Mouse (Mus musculus) left cerebral cortex, postnatal 14 days (tissue): Measurements from ENCODE around the gene Gpr4. TPM values are rescaled to one million over a fixed set of nuclear protein-coding genes. Genes with fewer than 3 reads are reported as not detected.

ENCODE experiments used
- microRNA-seq, 2 experiments: library from miRNA; unstranded; fragments of <30 nt; microRNA quantifications; one replicate each; pipeline ENCODE4 v1.2.0; 2022
- total RNA-seq, 2 experiments: library from RNA; stranded (reverse); gene quantifications; 2 replicates each; pipeline ENCODE4 v1.2.3; 2021

Gene Gpr4
- total RNA-seq, 2 experiments from 2014 or later: 5.2 to 5.5 TPM

Small RNA genes within 50 kb of the gene (microRNA-seq; reads per million reads assigned to microRNA genes)
- 10,131 to 10,479 reads per million in 2 experiments for gene Mir330

Other genes starting within 250 kb of the Gpr4 start
- gene Nanos2, start 225.1 kb upstream of the Gpr4 start, total RNA-seq: under 1 TPM; 0.42 to 0.75 TPM
- 10 to 100 TPM; 39.9 to 42.2 TPM for gene Mypop, start 221.3 kb upstream of the Gpr4 start, total RNA-seq
- 10 to 100 TPM; 42.5 to 45.2 TPM for gene Irf2bp1, start 208.5 kb upstream of the Gpr4 start, total RNA-seq
- gene Foxa3, start 189.0 kb upstream of the Gpr4 start, total RNA-seq: not detected
- gene Sympk, start 188.2 kb upstream of the Gpr4 start, total RNA-seq: 100 to 1,000 TPM; 106 to 109 TPM
- under 1 TPM; 0.29 to 0.49 TPM for gene Rsph6a, start 157.8 kb upstream of the Gpr4 start, total RNA-seq
- gene Dmwd, start 136.3 kb upstream of the Gpr4 start, total RNA-seq: 100 to 1,000 TPM; 151 to 162 TPM
- gene Dmpk, start 128.7 kb upstream of the Gpr4 start, total RNA-seq: 10 to 100 TPM; 34.3 to 36.7 TPM
- 1 to 10 TPM; 1.6 TPM for gene Six5, start 117.9 kb upstream of the Gpr4 start, total RNA-seq
- under 1 TPM; 0.48 to 0.76 TPM for gene Gm4969, start 94.2 kb upstream of the Gpr4 start, total RNA-seq
- 10 to 100 TPM; 11.5 to 12.6 TPM for gene Fbxo46, start 92.7 kb upstream of the Gpr4 start, total RNA-seq
- 10 to 100 TPM; 19.6 to 21.9 TPM for gene Qpctl, start 63.2 kb upstream of the Gpr4 start, total RNA-seq
- 10 to 100 TPM; 84.3 to 88.7 TPM for gene Snrpd2, start 62.8 kb upstream of the Gpr4 start, total RNA-seq
- 1 to 10 TPM; 1.6 to 2.8 TPM for gene Gipr, start 46.4 kb upstream of the Gpr4 start, total RNA-seq
- gene Eml2, start 36.1 kb upstream of the Gpr4 start, total RNA-seq: 100 to 1,000 TPM; 167 to 183 TPM
- 10 to 100 TPM; 40.0 to 43.9 TPM for gene Opa3, start 15.8 kb downstream of the Gpr4 start, total RNA-seq
- 10 to 100 TPM; 18.4 to 21.1 TPM for gene Vasp, start 59.3 kb downstream of the Gpr4 start, total RNA-seq
- gene Ppm1n, start 67.5 kb downstream of the Gpr4 start, total RNA-seq: under 1 TPM in 1 of 2 experiments, not detected in 1; 0.40 TPM
- 100 to 1,000 TPM; 115 to 123 TPM for gene Rtn2, start 70.1 kb downstream of the Gpr4 start, total RNA-seq
- gene Fosb, start 97.5 kb downstream of the Gpr4 start, total RNA-seq: 10 to 100 TPM in 1 of 2 experiments, 1 to 10 TPM in 1; 7.6 to 10.7 TPM
- gene Ercc1, start 132.2 kb downstream of the Gpr4 start, total RNA-seq: 10 to 100 TPM; 42.7 to 44.0 TPM
- 10 to 100 TPM; 20.6 to 20.9 TPM for gene Cd3eap, start 146.9 kb downstream of the Gpr4 start, total RNA-seq
- 1 to 10 TPM; 6.0 to 6.7 TPM for gene Ppp1r13l, start 147.2 kb downstream of the Gpr4 start, total RNA-seq
- gene Ercc2, start 169.5 kb downstream of the Gpr4 start, total RNA-seq: 10 to 100 TPM; 32.7 to 35.5 TPM
- gene Klc3, start 191.6 kb downstream of the Gpr4 start, total RNA-seq: 1 to 10 TPM in 1 of 2 experiments, under 1 TPM in 1; 0.75 to 2.2 TPM
- under 1 TPM; 0.36 to 0.86 TPM for gene Ckm, start 192.2 kb downstream of the Gpr4 start, total RNA-seq
- gene Mark4, start 246.3 kb downstream of the Gpr4 start, total RNA-seq: 10 to 100 TPM; 89.9 to 96.7 TPM